Mouse (Mus musculus) ES-E14 (cell line): Measurements from ENCODE around the gene Arl15.

ENCODE experiments used
- CHD2 ChIP-seq: IDR thresholded peaks from 2 replicates; pipeline ENCODE4 v1.6.1; 2014; ENCODE audit warnings: mild to moderate bottlenecking, low read depth, low read length, inconsistent platforms
- ZC3H11A ChIP-seq: IDR thresholded peaks from 2 replicates; pipeline ENCODE4 v1.6.1; 2012; ENCODE audit warnings: low read depth, mild to moderate bottlenecking, inconsistent platforms, low read length, borderline replicate concordance

GRCm38 (mm10) chr13:114055686-114056085 is 261.4 kb downstream of the Arl15 start:
- TF ChIP-seq CHD2: no peak
- no peak for TF ChIP-seq ZC3H11A
